Mouse (Mus musculus): ENCODE measurements around the gene Tal1. TPM values are rescaled to one million over a fixed set of nuclear protein-coding genes. Genes with fewer than 3 reads are reported as not detected.
A peak's percentile ranks its signal among the peaks of the same experiment; 100 is the strongest.

Tal1 gene
- total and polyA plus RNA-seq, 2 experiments from 2014 or later, result 1.6 to 18.1 TPM

DNA sequence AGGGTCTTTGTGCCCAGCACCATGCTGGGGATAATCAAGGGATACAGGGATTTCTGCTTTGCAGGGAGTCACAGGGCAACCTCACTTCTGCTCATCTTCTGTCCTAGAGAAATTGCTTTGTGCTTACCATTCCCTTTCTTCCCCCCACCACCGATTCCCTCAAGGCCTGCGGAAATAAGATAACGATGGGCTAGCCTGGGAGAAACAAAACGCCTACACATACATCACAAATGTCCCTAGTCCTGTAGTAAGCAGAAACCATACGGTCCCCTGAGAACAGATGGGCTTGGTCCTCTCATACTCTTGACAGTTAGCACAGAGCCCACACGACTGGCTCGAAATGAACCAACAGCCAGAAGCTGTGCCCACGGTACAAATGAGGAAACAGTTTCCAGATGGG is 8.0 kb upstream of the Tal1 start:
- no peak overlapping the region for H3K27ac ChIP-seq
- peaks cover 5% of the 10 kb centered on the region for H3K4me1 ChIP-seq (ENCODE audit: insufficient read depth, low read length)
- H3K4me2 ChIP-seq (ENCODE audit: low read depth, low read length), result no peak overlapping the region
- TF ChIP-seq CTCF (IDR thresholded peaks at IDR 0.05; ENCODE audit: low read depth), result no peak
- no peak overlapping the region for H3K9ac ChIP-seq (replicated peaks; ENCODE audit: low read length)
- ATAC-seq (no peak), DNase-seq (ENCODE audit: low spot score) (no peak)
- 69% methylated on average over 8 of the region's 8 CpGs for WGBS
- H3K9me3 ChIP-seq (ENCODE audit: low read length), result no peaks in the 10 kb centered on the region
- H3K36me3 ChIP-seq (ENCODE audit: insufficient read depth, low read length), result no peaks in the 10 kb centered on the region
- peaks cover 35% of the 10 kb centered on the region for H3K27me3 ChIP-seq (ENCODE audit: insufficient read depth, low read length)
- no peak overlapping the region for H3K4me3 ChIP-seq (ENCODE audit: low read length)

GRCm38 (mm10) chr4:115051245-115051644 is 5.0 kb upstream of the Tal1 start:
- WGBS, result 78% methylated on average over 5 of the region's 5 CpGs
- no peak for DNase-seq (ENCODE audit: low spot score)
- Histone ChIP-seq H3K9me3 (ENCODE audit: low read length) (no peaks in the 10 kb centered on the region), H3K4me2 (ENCODE audit: low read depth, low read length) (no peak overlapping the region), H3K36me3 (ENCODE audit: insufficient read depth, low read length) (no peaks in the 10 kb centered on the region), H3K4me1 (ENCODE audit: insufficient read depth, low read length) (peaks cover 5% of the 10 kb centered on the region), H3K27ac (no peak overlapping the region), H3K9ac (replicated peaks; ENCODE audit: low read length) (no peak overlapping the region), H3K4me3 (ENCODE audit: low read length) (no peak overlapping the region), H3K27me3 (ENCODE audit: insufficient read depth, low read length) (peaks cover 56% of the 10 kb centered on the region)
- ATAC-seq, result no peak
- no peak for TF ChIP-seq CTCF (IDR thresholded peaks at IDR 0.05; ENCODE audit: low read depth)

- no peak overlapping the region; the same call in 1 of the 2 replicates for H3K9ac ChIP-seq (replicated peaks; ENCODE audit: low read length)
- H3K36me3 ChIP-seq (ENCODE audit: insufficient read depth, low read length), result no peaks in the 10 kb centered on the region
- peaks cover 57% of the 10 kb centered on the region for H3K27me3 ChIP-seq (ENCODE audit: insufficient read depth, low read length)
- no peak overlapping the region for H3K27ac ChIP-seq
- no peaks in the 10 kb centered on the region for H3K9me3 ChIP-seq (ENCODE audit: low read length)
- ATAC-seq (peak; percentile 48; the same call in 1 of the 2 replicates), DNase-seq (ENCODE audit: low spot score) (peak; percentile 38)
- TF ChIP-seq CTCF (IDR thresholded peaks at IDR 0.05; ENCODE audit: low read depth), result no peak
- peak overlapping the region; percentile 48 for H3K4me2 ChIP-seq (ENCODE audit: low read depth, low read length)
- WGBS, result 1% methylated on average over 36 of the region's 36 CpGs
- peak overlapping the region; percentile 16 for H3K4me3 ChIP-seq (ENCODE audit: low read length)
- peaks cover 5% of the 10 kb centered on the region for H3K4me1 ChIP-seq (ENCODE audit: insufficient read depth, low read length)
Measured at GRCm38 (mm10) chr4:115052343-115053005, 3.8 kb upstream of the Tal1 start.

- Histone ChIP-seq H3K36me3 (ENCODE audit: insufficient read depth, low read length) (no peaks in the 10 kb centered on the region), H3K4me3 (ENCODE audit: low read length) (no peak overlapping the region), H3K4me1 (ENCODE audit: insufficient read depth, low read length) (peaks cover 5% of the 10 kb centered on the region), H3K27me3 (ENCODE audit: insufficient read depth, low read length) (peaks cover 65% of the 10 kb centered on the region), H3K9ac (replicated peaks; ENCODE audit: low read length) (no peak overlapping the region), H3K4me2 (ENCODE audit: low read depth, low read length) (no peak overlapping the region), H3K27ac (no peak overlapping the region), H3K9me3 (ENCODE audit: low read length) (no peaks in the 10 kb centered on the region)
- no peak for TF ChIP-seq CTCF (IDR thresholded peaks at IDR 0.05; ENCODE audit: low read depth)
- WGBS, result 3% methylated on average over 2 of the region's 2 CpGs
- ATAC-seq (no peak), DNase-seq (ENCODE audit: low spot score) (no peak)
Measured at GRCm38 (mm10) chr4:115055044-115055443, 1.2 kb upstream of the Tal1 start.

GRCm38 (mm10) chr4:115055691-115056090 is 535 bp upstream of the Tal1 start:
- 0 out of 2 replicates have a peak overlapping the region, but pooled peaks have one; percentile 42 for H3K4me2 ChIP-seq (ENCODE audit: low read depth, low read length)
- no peak for DNase-seq (ENCODE audit: low spot score)
- 22% methylated on average over 3 of the region's 3 CpGs for WGBS
- no peak for TF ChIP-seq CTCF (IDR thresholded peaks at IDR 0.05; ENCODE audit: low read depth)
- H3K4me1 ChIP-seq (ENCODE audit: insufficient read depth, low read length), result peaks cover 5% of the 10 kb centered on the region
- no peak for ATAC-seq
- H3K27me3 ChIP-seq (ENCODE audit: insufficient read depth, low read length), result peaks cover 65% of the 10 kb centered on the region
- H3K9me3 ChIP-seq (ENCODE audit: low read length), result no peaks in the 10 kb centered on the region
- no peak overlapping the region for H3K4me3 ChIP-seq (ENCODE audit: low read length)
- no peak overlapping the region for H3K9ac ChIP-seq (replicated peaks; ENCODE audit: low read length)
- peak overlapping the region; percentile 54; the same call in 1 of the 2 replicates for H3K27ac ChIP-seq
- H3K36me3 ChIP-seq (ENCODE audit: insufficient read depth, low read length), result no peaks in the 10 kb centered on the region

DNA sequence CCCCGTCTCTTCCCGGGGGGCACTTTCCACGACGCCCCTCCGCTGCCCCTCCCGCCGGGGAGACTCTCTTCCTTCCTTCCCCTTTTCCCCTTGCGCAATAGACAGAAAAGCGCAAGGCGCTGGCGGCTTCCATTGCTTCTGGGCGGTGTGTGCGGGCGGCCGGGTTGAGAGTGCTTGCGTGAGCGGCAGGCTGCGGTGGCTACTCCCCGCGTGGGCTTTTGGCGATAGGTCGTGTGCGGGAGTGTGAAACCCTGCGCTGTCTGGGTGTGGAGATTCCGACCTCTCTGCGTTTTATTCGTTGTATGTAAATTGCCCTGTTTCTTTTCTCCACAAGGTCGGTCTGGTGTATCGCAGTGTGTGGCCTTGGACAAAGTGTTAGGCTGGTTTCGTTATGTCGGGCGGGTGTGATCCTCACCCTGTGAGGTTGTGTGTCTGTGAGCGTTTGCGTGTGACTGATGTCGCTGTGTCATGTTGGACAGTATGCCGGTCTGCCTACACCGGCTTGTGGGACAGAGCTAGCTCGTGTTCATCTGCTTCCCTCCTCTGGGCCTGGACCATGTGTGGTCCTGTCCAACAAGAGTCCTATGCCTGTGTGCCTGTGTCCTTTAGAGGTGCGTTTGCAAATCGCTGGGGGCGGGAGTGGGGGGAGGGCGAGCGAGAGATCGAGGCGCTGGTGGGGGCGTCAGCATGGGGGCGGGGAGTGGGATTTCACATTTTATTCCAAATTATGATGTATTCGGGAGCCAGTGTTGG is 871 bp downstream of the Tal1 start:
- peak overlapping the region; percentile 29 for H3K4me3 ChIP-seq (ENCODE audit: low read length)
- no peaks in the 10 kb centered on the region for H3K36me3 ChIP-seq (ENCODE audit: insufficient read depth, low read length)
- no peak for DNase-seq (ENCODE audit: low spot score)
- ATAC-seq, result peak; percentile 74
- WGBS, result under 1% methylated on average over 47 of the region's 48 CpGs
- no peak for TF ChIP-seq CTCF (IDR thresholded peaks at IDR 0.05; ENCODE audit: low read depth)
- H3K9ac ChIP-seq (replicated peaks; ENCODE audit: low read length), result peak overlapping the region; percentile 24; the same call in 1 of the 2 replicates
- H3K4me2 ChIP-seq (ENCODE audit: low read depth, low read length), result peak overlapping the region; percentile 42
- H3K4me1 ChIP-seq (ENCODE audit: insufficient read depth, low read length), result peaks cover 5% of the 10 kb centered on the region
- peaks cover 64% of the 10 kb centered on the region for H3K27me3 ChIP-seq (ENCODE audit: insufficient read depth, low read length)
- peak overlapping the region; percentile 65; the same call in 1 of the 2 replicates for H3K27ac ChIP-seq
- no peaks in the 10 kb centered on the region for H3K9me3 ChIP-seq (ENCODE audit: low read length)
